Mouse (Mus musculus) left cerebral cortex, adult 2 months (tissue): ENCODE results near the gene Itpkb. TPM values are rescaled to one million over a fixed set of nuclear protein-coding genes. Genes with fewer than 3 reads are reported as not detected.

ENCODE experiments used
- DNase-seq, 2 experiments: peaks; one replicate each; pipeline ENCODE4 v3.0.0; 2021 to 2022; ENCODE audit warnings: low spot score in 2 of 2, mixed read lengths in 1 of 2; ENCODE audit errors: extremely low spot score in 1 of 2
- H3K27ac ChIP-seq: fragments of 200-600 bp; 2 replicates; pipeline ENCODE4 v1.8.1; 2022
- H3K4me3 ChIP-seq: fragments of 200-600 bp; 2 replicates; pipeline ENCODE4 v1.8.1; 2022
- CTCF ChIP-seq: fragments of 200-600 bp; IDR thresholded peaks from 2 replicates; pipeline ENCODE4 v1.8.1; 2022; ENCODE audit warnings: antibody characterized with exemption, mild to moderate bottlenecking, moderate library complexity
- intact Hi-C: fragments of 180-260 bp; cut with DNase I; formaldehyde crosslinking; loops from one replicate; pipeline ENCODE4 v1.15.1; 2025
- total RNA-seq, 2 experiments: library from RNA; stranded (reverse); gene quantifications; 2 replicates each; pipeline ENCODE4 v1.2.3; 2021

Gene Itpkb
- total RNA-seq, 2 experiments from 2014 or later: 17.9 to 18.2 TPM

DNA sequence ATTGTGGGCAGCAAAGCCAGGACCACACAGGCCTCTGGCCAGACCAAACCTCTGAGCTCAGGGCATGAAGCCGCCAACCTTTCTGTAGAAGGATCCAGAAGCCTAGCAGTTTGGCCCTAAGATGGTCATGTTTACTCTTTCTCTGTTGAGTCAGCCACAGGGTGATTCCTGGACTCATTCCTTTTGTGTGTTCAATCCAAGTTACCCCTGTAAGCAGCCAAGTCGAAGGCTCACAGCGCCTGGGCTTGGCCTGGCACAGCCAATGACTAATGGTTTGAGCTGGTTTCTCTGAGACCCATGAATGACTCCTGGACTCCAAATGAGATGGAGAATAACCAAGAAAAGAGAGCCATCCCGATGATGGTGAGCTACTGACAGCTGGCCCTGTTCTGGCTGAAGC lies 137.7 kb downstream of the Itpkb start:
- intact Hi-C loops: no loop called here
- TF ChIP-seq CTCF: no peak
- no peak for DNase-seq
- Histone ChIP-seq H3K27ac (no peak overlapping the region), H3K4me3 (no peak overlapping the region)

DNA sequence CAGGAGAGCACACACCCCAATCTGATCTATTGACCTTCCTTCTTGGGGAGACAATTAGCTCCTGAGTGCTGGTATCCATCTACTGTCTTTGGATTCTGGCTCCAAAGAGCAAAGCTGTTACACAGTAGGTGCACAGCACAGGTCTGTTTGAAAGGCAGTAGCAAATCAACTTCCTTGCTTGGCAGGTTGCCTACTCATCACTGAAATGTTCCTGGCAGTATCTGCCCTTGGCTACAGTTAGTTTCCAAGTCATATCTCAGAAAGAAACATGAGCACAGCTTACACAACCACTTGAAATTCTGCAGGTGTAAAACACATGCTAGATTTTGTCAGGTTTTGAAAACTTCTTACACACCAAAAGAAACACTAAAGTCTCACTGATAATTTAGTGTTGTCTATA lies 143.3 kb downstream of the Itpkb start:
- Histone ChIP-seq H3K27ac (no peak overlapping the region), H3K4me3 (no peak overlapping the region)
- TF ChIP-seq CTCF: no peak
- intact Hi-C loops: no loop called here
- no peak for DNase-seq

Other genes with a start within 250 kb of the Itpkb start
- 10 to 100 TPM; 44.0 to 50.0 TPM for gene Coq8a, start 130.9 kb upstream of the Itpkb start, total RNA-seq
- 10 to 100 TPM; 16.8 to 17.5 TPM for gene Psen2, start 67.0 kb upstream of the Itpkb start, total RNA-seq
- gene Stum, start 153.0 kb downstream of the Itpkb start, total RNA-seq: 100 to 1,000 TPM; 166 to 167 TPM
- 10 to 100 TPM; 89.0 to 90.3 TPM for gene Parp1, start 238.4 kb downstream of the Itpkb start, total RNA-seq